Mouse (Mus musculus): ENCODE data around the gene Aamdc.

Gene Aamdc

GRCm38 (mm10) chr7:97579067-97579975, at the start of gene Aamdc, which contains the start of gene Rsf1:
Gene Aamdc (minus strand): TSS chr7:97579497.
Gene Rsf1 (plus strand): TSS chr7:97579889.
- ATAC-seq (ENCODE audit: insufficient number of reproducible peaks, low FRiP score, low TSS enrichment): peak; percentile 94

GRCm38 (mm10) chr7:97623402-97623801, 44.1 kb upstream of the Aamdc start:
- ATAC-seq (ENCODE audit: insufficient number of reproducible peaks, low FRiP score, low TSS enrichment): no peak

- no peak for ATAC-seq (ENCODE audit: insufficient number of reproducible peaks, low FRiP score, low TSS enrichment)
These were observed 43.4 kb upstream of the Aamdc start for GRCm38 (mm10) chr7:97622676-97623075.

GRCm38 (mm10) chr7:97621346-97621745, 42.0 kb upstream of the Aamdc start:
- ATAC-seq (ENCODE audit: insufficient number of reproducible peaks, low FRiP score, low TSS enrichment): no peak

- ATAC-seq (ENCODE audit: insufficient number of reproducible peaks, low FRiP score, low TSS enrichment): no peak
These were observed 19.3 kb upstream of the Aamdc start for GRCm38 (mm10) chr7:97598548-97598947.

- no peak for ATAC-seq (ENCODE audit: insufficient number of reproducible peaks, low FRiP score, low TSS enrichment)
These were observed 14.2 kb upstream of the Aamdc start for GRCm38 (mm10) chr7:97593535-97593934.

- ATAC-seq (ENCODE audit: insufficient number of reproducible peaks, low FRiP score, low TSS enrichment): no peak
These were observed 13.1 kb upstream of the Aamdc start for GRCm38 (mm10) chr7:97592396-97592795.

GRCm38 (mm10) chr7:97591336-97591735, 12.0 kb upstream of the Aamdc start:
- no peak for ATAC-seq (ENCODE audit: insufficient number of reproducible peaks, low FRiP score, low TSS enrichment)

GRCm38 (mm10) chr7:97590488-97590887, 11.2 kb upstream of the Aamdc start:
- no peak for ATAC-seq (ENCODE audit: insufficient number of reproducible peaks, low FRiP score, low TSS enrichment)

GRCm38 (mm10) chr7:97588506-97588905, 9.2 kb upstream of the Aamdc start:
- ATAC-seq (ENCODE audit: insufficient number of reproducible peaks, low FRiP score, low TSS enrichment): no peak

- peak; percentile 57 for ATAC-seq (ENCODE audit: insufficient number of reproducible peaks, low FRiP score, low TSS enrichment)
These were observed 1.5 kb upstream of the Aamdc start for GRCm38 (mm10) chr7:97580843-97581214.

- peak; percentile 29 for ATAC-seq (ENCODE audit: insufficient number of reproducible peaks, low FRiP score, low TSS enrichment)
These were observed 912 bp upstream of the Aamdc start for GRCm38 (mm10) chr7:97579976-97580842.

- ATAC-seq (ENCODE audit: insufficient number of reproducible peaks, low FRiP score, low TSS enrichment): 0 out of 2 replicates have a peak, but pooled peaks have one; percentile 0
These were observed 783 bp downstream of the Aamdc start for GRCm38 (mm10) chr7:97578361-97579066.

GRCm38 (mm10) chr7:97570389-97570788, 8.9 kb downstream of the Aamdc start:
- no peak for ATAC-seq (ENCODE audit: insufficient number of reproducible peaks, low FRiP score, low TSS enrichment)

GRCm38 (mm10) chr7:97569372-97569771, 9.9 kb downstream of the Aamdc start:
- ATAC-seq (ENCODE audit: insufficient number of reproducible peaks, low FRiP score, low TSS enrichment): no peak

GRCm38 (mm10) chr7:97563576-97563975, 15.7 kb downstream of the Aamdc start:
- no peak for ATAC-seq (ENCODE audit: insufficient number of reproducible peaks, low FRiP score, low TSS enrichment)

- ATAC-seq (ENCODE audit: insufficient number of reproducible peaks, low FRiP score, low TSS enrichment): no peak
These were observed 28.6 kb downstream of the Aamdc start for GRCm38 (mm10) chr7:97550673-97551072.

- ATAC-seq (ENCODE audit: insufficient number of reproducible peaks, low FRiP score, low TSS enrichment): no peak
These were observed 30.0 kb downstream of the Aamdc start for GRCm38 (mm10) chr7:97549301-97549700.

- ATAC-seq (ENCODE audit: insufficient number of reproducible peaks, low FRiP score, low TSS enrichment): peak; percentile 74
These were observed 32.8 kb downstream of the Aamdc start for GRCm38 (mm10) chr7:97546462-97546861.

GRCm38 (mm10) chr7:97536571-97536970, 42.7 kb downstream of the Aamdc start:
- ATAC-seq (ENCODE audit: insufficient number of reproducible peaks, low FRiP score, low TSS enrichment): no peak

Data from cerebellum, adult (tissue).